Mouse (Mus musculus) urinary bladder, adult 2 months (tissue): ENCODE data around the gene Ppp4r3a. TPM values are rescaled to one million over a fixed set of nuclear protein-coding genes. Genes with fewer than 3 reads are reported as not detected.

ENCODE experiments used
- DNase-seq: peaks from one replicate; pipeline ENCODE4 v3.0.0; 2022; ENCODE audit warnings: low spot score
- polyA plus RNA-seq: library from polyadenylated mRNA; depleted of rRNA; stranded (reverse); fragments of >200 nt; gene quantifications from 2 replicates; pipeline ENCODE4 v1.2.3, GENCODE M21; 2012; rRNA removed

Ppp4r3a gene
- polyA plus RNA-seq, 1 experiment, result 31.2 TPM

- DNase-seq, result no peak
These were observed 90.4 kb downstream of the Ppp4r3a start for GRCm38 (mm10) chr12:100993146-100993545.

- DNase-seq, result no peak
These were observed 91.0 kb downstream of the Ppp4r3a start for GRCm38 (mm10) chr12:100992505-100992904.

GRCm38 (mm10) chr12:100991119-100991518 is 92.4 kb downstream of the Ppp4r3a start:
- DNase-seq, result no peak

DNA sequence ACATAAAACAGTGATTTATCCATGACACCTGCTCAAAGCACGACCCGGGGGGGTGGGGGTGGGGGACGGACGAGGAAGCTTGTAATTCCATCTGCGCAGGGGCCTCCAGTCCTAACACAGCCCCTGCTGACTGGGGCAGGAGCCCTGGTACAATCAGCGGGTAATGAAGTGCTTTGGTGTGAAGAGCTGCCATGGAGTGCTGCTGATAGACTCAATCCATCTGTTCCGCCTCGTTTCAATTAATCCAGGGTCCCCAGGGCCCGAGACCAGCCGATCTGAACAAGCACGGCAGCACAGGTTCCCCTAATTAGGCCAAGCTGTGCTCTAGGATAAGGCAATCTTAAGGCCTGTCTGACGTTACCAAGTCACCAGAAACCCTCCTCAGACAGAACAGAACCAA is 93.2 kb downstream of the Ppp4r3a start:
- no peak for DNase-seq

DNA sequence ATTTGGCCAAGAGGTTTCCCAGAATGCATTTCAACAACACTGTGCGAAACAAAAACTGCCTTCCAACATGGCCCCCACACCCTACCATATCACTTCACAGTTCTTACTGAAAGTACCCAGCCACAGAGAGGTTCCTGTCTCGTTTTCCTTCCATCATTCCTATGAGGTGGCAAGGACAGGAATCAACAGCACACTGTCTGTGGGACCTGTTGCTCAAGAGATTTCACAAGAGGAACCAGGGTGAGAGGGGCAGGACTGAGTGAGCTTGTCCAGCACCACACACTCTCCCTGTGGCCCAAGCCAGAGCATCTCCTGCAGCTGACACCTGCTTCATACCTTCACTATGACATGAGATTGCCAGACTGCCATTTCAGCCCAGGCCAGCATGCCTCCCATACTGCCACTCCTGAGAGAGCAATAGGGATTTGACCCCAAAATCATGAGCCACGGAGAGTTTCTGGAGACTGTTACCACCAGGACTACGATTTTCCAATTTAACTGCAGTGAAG is 93.7 kb downstream of the Ppp4r3a start:
- DNase-seq, result no peak

Other genes with a start within 250 kb of the Ppp4r3a start
- 1.8 and 2.7 TPM in 2 replicates for gene Gpr68, start 175.5 kb downstream of the Ppp4r3a start, polyA plus RNA-seq
- gene Ccdc88c, start 54.6 kb downstream of the Ppp4r3a start, polyA plus RNA-seq, result 14.3 and 23.3 TPM in 2 replicates